Mouse (Mus musculus) liver, adult (tissue): ENCODE data around the gene Ankrd34c.

Experiments used
- GATA4 ChIP-seq: IDR thresholded peaks from 2 replicates; pipeline ENCODE4 v1.6.1; 2014; ENCODE audit warnings: mild to moderate bottlenecking, low read length; ENCODE audit not compliant: insufficient replicate concordance

Gene Ankrd34c

DNA sequence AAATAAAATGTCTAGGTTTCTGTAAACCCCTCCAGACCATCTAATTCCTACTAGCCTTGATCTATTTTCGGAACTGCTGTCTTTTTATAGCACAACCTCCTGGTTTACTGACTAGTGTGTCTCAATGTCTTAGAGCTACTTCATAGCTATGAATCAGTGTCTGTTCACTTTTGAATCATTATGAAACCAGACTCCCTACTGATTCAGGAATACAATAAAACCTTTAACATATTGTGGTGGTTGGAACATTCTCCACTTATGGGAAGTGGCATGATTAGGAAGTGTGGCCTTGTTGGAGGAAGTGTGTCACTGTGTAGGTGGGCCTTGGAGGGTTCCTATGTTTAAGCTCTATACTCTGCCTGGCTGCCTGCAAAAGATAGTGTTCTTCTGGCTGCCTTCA, 43.1 kb downstream of the Ankrd34c start:
- no peak for TF ChIP-seq GATA4

DNA sequence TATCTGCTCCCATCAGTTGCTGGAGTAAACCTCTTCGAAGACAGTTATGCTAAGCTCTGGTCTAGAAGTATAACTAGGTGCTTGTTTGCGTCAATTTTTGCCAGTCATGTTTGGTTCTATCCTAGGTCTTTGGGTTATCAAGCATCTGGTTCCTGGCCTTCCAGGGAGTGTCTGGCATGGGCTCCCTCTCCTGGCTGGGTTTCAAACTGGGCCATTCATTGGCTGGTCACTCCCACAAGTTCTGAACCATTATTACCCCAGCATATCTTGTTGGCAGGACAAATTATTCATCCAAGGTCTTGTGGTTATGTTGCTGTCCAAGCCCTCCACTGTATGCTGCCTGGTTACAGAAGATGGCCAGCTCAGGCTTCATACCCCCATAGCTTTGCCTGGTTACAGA, 44.6 kb downstream of the Ankrd34c start:
- TF ChIP-seq GATA4 = peak; percentile 69; the same call in 1 of the 2 replicates

DNA sequence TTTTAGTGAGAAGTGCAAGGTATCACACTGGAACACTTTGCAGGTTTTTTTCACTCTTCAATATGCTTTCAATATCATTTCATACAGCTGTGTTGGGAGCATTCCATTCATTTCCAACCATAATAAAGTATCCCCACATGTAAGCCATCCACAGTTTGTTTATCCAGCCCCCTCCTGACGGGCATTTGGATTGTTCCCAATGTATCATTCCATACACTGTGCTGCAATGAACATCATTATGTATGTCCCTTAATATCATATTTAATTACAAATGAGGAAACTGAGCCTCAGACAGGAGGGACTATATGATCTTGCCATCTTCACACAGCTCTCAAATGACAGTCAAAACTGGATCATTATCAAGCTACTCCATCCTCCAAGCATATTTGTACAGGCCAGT, 49.1 kb downstream of the Ankrd34c start:
- no peak for TF ChIP-seq GATA4

DNA sequence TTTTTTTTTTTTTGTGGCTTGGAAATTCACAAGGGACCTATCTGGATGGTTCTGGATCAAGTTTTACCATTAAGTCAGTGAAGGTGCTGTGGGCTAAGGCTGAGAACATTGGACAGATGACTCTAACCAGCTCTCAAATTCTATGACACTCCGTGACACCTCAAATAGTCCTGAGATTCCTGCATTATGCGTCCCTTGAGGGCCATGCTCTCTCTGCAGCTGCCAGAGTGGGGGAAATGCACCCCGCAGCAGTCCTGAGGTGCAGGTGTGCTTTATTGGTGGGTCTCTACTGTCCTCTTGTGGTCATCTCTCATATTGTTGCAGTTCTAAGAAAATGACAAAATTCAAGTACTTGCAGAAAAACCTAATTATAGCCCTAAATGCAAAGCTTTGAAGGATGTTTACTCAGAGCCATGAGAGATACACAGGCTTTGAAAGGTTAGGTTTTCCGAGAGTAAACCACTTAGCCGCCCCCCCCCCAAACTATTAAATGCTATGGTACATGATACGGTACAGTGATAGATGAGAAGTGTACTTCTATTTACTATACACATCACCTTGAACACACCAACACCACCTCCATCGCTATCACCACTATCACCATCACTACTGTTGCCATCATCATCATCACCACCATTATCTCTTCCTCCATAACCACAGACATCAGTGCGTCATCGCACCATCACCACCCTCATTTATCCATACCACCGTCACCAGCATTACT, 50.6 kb downstream of the Ankrd34c start:
- TF ChIP-seq GATA4 = no peak

DNA sequence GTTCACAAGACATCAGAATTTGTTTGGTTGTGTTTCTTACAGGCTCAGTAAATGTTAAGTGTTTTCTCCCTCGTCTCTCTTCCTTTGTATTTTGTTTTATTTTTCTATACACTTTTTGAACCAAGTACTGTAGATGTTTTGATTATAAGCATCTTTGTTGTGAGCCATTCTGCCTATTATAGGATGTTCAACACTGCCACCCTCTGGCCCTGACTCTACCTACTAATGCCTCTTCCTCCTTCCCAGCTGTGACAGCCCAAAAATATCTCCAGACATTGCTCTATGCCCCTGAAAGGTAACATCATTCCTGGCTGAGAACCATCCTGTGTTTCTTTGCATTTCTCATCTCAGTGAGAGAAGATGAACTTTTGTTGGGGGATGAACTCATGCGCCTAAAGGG, 52.0 kb downstream of the Ankrd34c start:
- no peak for TF ChIP-seq GATA4

GRCm38 (mm10) chr9:89678974-89679373, 59.3 kb downstream of the Ankrd34c start:
- no peak for TF ChIP-seq GATA4
